Mouse (Mus musculus) CD4-positive, CD25-positive, alpha-beta regulatory T cell (primary cell): ENCODE measurements around the gene Lhpp. TPM values are rescaled to one million over a fixed set of nuclear protein-coding genes. Genes with fewer than 3 reads are reported as not detected.

Experiments used
- polyA plus RNA-seq: library from polyadenylated mRNA; unstranded; fragments of 100-300 nt; shearing (Covaris generic); gene quantifications from one replicate; pipeline ENCODE4 v1.2.1, GENCODE M21; 2017

Lhpp gene
- 2.6 TPM for polyA plus RNA-seq

GRCm38 (mm10) chr7:132610468-132611318 is at the start of gene Lhpp:
Gene Lhpp (plus strand): TSS chr7:132610638.

DNA sequence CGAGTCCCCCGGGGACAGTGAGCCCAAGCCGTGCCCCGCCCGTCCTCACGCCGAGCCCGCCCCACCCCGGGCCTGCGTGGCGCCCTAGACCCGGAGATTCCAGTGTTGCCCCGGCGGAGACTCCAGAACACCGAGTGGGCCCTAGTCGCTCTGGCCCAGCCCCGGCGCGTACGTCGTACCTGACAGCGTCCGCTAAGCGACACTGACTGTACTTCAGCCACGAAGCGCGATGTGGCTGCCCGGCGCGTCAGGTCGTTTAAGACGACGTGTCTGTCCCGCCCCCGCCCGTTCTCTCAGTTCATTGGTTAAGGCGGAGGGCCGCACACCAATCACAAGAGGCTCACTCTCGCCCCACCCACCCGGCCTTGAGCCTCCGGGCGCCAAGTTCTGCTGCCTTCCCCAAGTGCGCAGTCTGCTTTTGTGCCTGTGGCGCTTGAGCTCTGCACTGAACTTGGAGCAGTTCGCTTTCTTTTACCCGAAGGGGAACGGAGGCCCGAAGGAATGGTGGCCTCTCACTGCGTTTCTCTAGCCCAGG is 34.3 kb upstream of the Lhpp start, which contains the start of gene Oat:
TSS of gene Oat (minus strand) at position 283 of the 535 bp plus-strand sequence.

GRCm38 (mm10) chr7:132599071-132599975 is 11.1 kb upstream of the Lhpp start, which contains the start of gene Nkx1-2:
Gene Nkx1-2 (minus strand): TSS chr7:132599637.

Other genes with a start within 250 kb of the Lhpp start
- gene Oat, start 34.2 kb upstream of the Lhpp start, polyA plus RNA-seq, result 79.5 TPM
- gene Nkx1-2, start 11.0 kb upstream of the Lhpp start, polyA plus RNA-seq, result not detected
- gene Fam53b, start 203.2 kb downstream of the Lhpp start, polyA plus RNA-seq, result 196 TPM
- 50.1 TPM for gene Eef1akmt2, start 242.0 kb downstream of the Lhpp start, polyA plus RNA-seq
- 33.6 TPM for gene Abraxas2, start 248.6 kb downstream of the Lhpp start, polyA plus RNA-seq